Mouse (Mus musculus) midbrain, embryonic 13.5 days (tissue): Measurements from ENCODE around the gene 1500011B03Rik. TPM values are rescaled to one million over a fixed set of nuclear protein-coding genes. Genes with fewer than 3 reads are reported as not detected.

ENCODE experiments used
- ATAC-seq: fragments of 200-750 bp; cut with Nextera tagmentation; 2 replicates; pipeline ENCODE4 v1.8.0; 2017; ENCODE audit warnings: mild to moderate bottlenecking, moderate TSS enrichment, moderate library complexity
- H3K27ac ChIP-seq: fragments of 300-500 bp; sonication (generic); 2 replicates; pipeline ENCODE4 v1.5.1; 2015; ENCODE audit warnings: inconsistent platforms, mild to moderate bottlenecking, moderate library complexity
- H3K27me3 ChIP-seq: fragments of 300-500 bp; sonication (generic); 2 replicates; pipeline ENCODE4 v1.6.1; 2015; ENCODE audit warnings: mild to moderate bottlenecking, inconsistent platforms
- H3K36me3 ChIP-seq: fragments of 300-500 bp; sonication (generic); 2 replicates; pipeline ENCODE4 v1.6.1; 2015; ENCODE audit warnings: mild to moderate bottlenecking, inconsistent platforms
- H3K4me1 ChIP-seq: fragments of 300-500 bp; sonication (generic); replicated peaks from 2 replicates; pipeline ENCODE4 v1.6.1; 2015; ENCODE audit warnings: inconsistent platforms
- H3K4me2 ChIP-seq: fragments of 300-500 bp; sonication (generic); replicated peaks from 2 replicates; pipeline ENCODE4 v1.6.1; 2015; ENCODE audit warnings: moderate library complexity, mild to moderate bottlenecking, inconsistent platforms
- H3K4me3 ChIP-seq: fragments of 300-500 bp; sonication (generic); replicated peaks from 2 replicates; pipeline ENCODE4 v1.5.1; 2015; ENCODE audit warnings: mild to moderate bottlenecking, inconsistent platforms
- H3K9ac ChIP-seq: fragments of 300-500 bp; sonication (generic); replicated peaks from 2 replicates; pipeline ENCODE4 v1.6.1; 2015; ENCODE audit warnings: mild to moderate bottlenecking, inconsistent platforms
- H3K9me3 ChIP-seq: fragments of 300-500 bp; sonication (generic); 2 replicates; pipeline ENCODE4 v1.6.1; 2016; ENCODE audit warnings: mild to moderate bottlenecking, inconsistent platforms
- WGBS: fragments of 180-500 bp; shearing (Covaris S2); methylation state at CpG from one replicate; pipeline ENCODE4 v1.1.7; 2015; 5-methylcytosine and 5-hydroxymethylcytosine counted together
- polyA plus RNA-seq: library from polyadenylated mRNA; unstranded; fragments of >200 nt; fragmentation: Nextera tagmentation; extraction: Ambion mirVana; gene quantifications from 2 replicates; pipeline ENCODE4 v1.2.1, GENCODE M21; 2015

1500011B03Rik gene
- polyA plus RNA-seq, 1 experiment from 2014 or later: 225 TPM

DNA sequence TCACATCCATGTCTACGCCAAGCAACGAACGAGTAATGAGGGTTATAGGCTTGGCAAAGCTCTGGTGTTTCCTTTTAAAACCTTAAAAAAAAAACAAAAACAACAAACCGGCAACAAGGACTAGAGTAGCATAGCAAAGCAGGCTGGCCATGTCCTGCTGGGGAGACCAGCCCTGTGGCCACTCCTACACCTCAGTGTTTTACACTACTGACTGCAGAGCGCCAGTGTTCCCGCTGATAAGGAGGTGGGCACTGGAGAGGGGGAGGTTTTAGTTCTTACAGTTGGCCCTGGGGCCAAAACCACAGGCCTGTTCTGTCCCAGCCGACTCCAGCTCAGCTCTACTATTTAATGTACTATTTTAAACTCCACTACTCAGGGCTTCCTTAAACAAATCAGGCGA, 15.8 kb downstream of the 1500011B03Rik start:
- Histone ChIP-seq H3K4me3 (no peak overlapping the region), H3K36me3 (peaks cover 76% of the 10 kb centered on the region), H3K9me3 (no peaks in the 10 kb centered on the region), H3K27me3 (no peaks in the 10 kb centered on the region), H3K27ac (peak overlapping the region; percentile 54), H3K4me1 (peaks cover 38% of the 10 kb centered on the region), H3K4me2 (no peak overlapping the region), H3K9ac (no peak overlapping the region)
- no peak for ATAC-seq
- WGBS: 32% methylated on average over 8 of the region's 8 CpGs

DNA sequence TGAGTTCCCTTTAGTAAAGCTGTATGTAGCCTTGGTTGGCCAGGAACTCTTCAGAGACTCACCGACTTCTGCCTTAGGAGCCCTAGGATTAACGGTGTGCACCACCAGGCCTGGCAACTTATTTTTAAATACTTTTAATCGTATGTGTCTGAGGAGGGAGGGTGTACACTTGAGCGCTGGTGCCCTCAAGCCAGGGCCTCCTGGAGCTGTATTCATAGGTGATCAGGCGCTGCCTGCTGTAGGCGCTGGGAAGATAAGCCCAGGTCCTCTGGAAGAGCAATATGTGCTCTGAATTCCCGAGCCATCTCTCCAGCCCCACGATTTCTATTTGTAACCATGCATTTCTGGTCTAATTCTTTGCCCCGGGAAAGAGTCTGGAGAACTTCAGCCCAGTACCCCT, 16.2 kb downstream of the 1500011B03Rik start:
- H3K36me3 ChIP-seq: peaks cover 80% of the 10 kb centered on the region
- peak overlapping the region; percentile 54; the same call in 1 of the 2 replicates for H3K27ac ChIP-seq
- H3K9me3 ChIP-seq: no peaks in the 10 kb centered on the region
- 42% methylated on average over 9 of the region's 9 CpGs for WGBS
- H3K4me1 ChIP-seq: peaks cover 34% of the 10 kb centered on the region
- no peak overlapping the region for H3K4me2 ChIP-seq
- ATAC-seq: peak; percentile 25; the same call in 1 of the 2 replicates
- no peaks in the 10 kb centered on the region for H3K27me3 ChIP-seq
- no peak overlapping the region for H3K9ac ChIP-seq
- no peak overlapping the region for H3K4me3 ChIP-seq

- Histone ChIP-seq H3K9ac (no peak overlapping the region), H3K36me3 (peaks cover 84% of the 10 kb centered on the region), H3K4me2 (no peak overlapping the region), H3K4me3 (no peak overlapping the region), H3K27me3 (no peaks in the 10 kb centered on the region), H3K9me3 (no peaks in the 10 kb centered on the region), H3K4me1 (peaks cover 30% of the 10 kb centered on the region), H3K27ac (no peak overlapping the region)
- ATAC-seq: no peak
- WGBS: 89% methylated on average over 8 of the region's 8 CpGs
These were observed 16.6 kb downstream of the 1500011B03Rik start for GRCm38 (mm10) chr5:114806636-114807035.

DNA sequence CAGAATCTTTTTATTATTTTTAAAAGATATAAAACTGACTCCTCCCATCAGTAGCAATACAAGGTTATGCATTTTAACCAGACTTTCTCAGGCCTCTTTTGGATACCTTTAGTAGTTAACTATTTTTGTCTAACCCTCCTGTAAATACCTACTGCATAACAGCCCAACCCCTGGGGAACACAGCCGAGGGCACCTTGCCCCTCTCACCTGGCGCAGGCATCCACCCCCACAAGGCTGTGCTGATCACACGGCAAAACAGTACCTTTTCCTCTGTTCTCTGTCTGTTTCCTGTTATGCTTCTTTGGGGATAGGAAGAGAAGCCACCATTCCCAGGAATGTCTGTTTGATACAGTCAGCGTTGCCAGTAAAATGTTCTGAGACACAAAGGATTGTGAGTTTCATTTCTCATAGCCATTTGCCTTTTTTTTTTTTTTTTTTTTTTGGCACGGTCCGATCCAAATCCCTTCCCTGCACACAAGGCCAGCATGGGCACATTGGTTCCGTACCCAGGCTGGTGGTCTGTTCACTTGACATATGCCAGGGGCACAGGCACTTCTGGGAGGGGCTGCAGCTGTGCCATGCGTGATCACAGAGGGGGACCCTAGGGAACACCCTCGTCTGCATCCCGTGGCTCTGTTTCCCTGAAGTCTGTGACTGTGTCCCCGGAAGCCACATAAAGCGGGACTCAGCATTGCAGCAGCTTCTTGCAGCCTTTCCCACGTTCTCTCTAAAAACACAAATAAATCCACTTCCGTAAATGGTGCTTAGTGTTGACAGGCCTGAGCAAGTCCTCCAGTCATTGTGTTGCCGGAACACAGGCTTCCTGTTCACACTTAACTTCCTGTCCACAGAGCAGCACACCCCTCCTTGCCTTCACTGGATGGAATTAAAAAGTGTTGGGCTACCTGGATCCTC, 17.6 kb downstream of the 1500011B03Rik start:
- no peak overlapping the region for H3K27ac ChIP-seq
- H3K9me3 ChIP-seq: no peaks in the 10 kb centered on the region
- no peak overlapping the region for H3K4me2 ChIP-seq
- H3K9ac ChIP-seq: no peak overlapping the region
- WGBS: 75% methylated on average over 15 of the region's 15 CpGs
- H3K4me3 ChIP-seq: no peak overlapping the region
- ATAC-seq: no peak
- peaks cover 22% of the 10 kb centered on the region for H3K4me1 ChIP-seq
- peaks cover 93% of the 10 kb centered on the region for H3K36me3 ChIP-seq
- no peaks in the 10 kb centered on the region for H3K27me3 ChIP-seq

- WGBS: 19% methylated on average over 3 of the region's 3 CpGs
- H3K36me3 ChIP-seq: peaks cover 95% of the 10 kb centered on the region
- peak overlapping the region; percentile 17 for H3K27ac ChIP-seq
These were observed 18.3 kb downstream of the 1500011B03Rik start for GRCm38 (mm10) chr5:114804958-114805357.

DNA sequence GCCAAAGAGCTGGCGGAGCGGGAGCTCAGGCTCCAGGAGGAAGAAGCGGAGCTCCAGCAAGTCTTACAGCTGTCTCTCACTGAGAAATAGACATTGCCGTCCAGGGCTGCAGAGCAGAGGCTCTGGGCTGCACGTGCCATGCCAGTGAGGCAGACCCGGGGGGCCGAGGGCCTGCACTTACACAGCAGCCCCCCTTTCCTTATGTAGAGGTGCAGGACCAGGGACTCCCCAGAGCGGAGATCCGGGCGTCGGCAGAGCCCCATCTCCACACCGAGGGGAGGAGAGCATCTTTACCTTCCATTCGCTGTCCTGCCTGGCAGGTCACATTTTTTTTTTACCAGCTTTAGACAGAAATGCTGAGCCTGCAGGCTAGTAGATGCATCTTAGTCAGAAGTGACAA, 18.9 kb downstream of the 1500011B03Rik start:
- Histone ChIP-seq H3K4me3 (no peak overlapping the region), H3K4me2 (no peak overlapping the region), H3K9me3 (no peaks in the 10 kb centered on the region), H3K9ac (no peak overlapping the region), H3K4me1 (peaks cover 17% of the 10 kb centered on the region), H3K27ac (peak overlapping the region; percentile 17; the same call in 1 of the 2 replicates), H3K27me3 (no peaks in the 10 kb centered on the region), H3K36me3 (peaks cover 96% of the 10 kb centered on the region)
- WGBS: 84% methylated on average over 13 of the region's 13 CpGs
- ATAC-seq: no peak

More at GRCm38 (mm10) chr5:114804958-114805357, 18.3 kb downstream of the 1500011B03Rik start:
- Histone ChIP-seq H3K4me1 (peaks cover 21% of the 10 kb centered on the region), H3K4me3 (no peak overlapping the region), H3K4me2 (no peak overlapping the region), H3K9ac (no peak overlapping the region), H3K27me3 (no peaks in the 10 kb centered on the region), H3K9me3 (no peaks in the 10 kb centered on the region)
- ATAC-seq: no peak

GRCm38 (mm10) chr5:114803231-114803630, 20.0 kb downstream of the 1500011B03Rik start:
- no peak overlapping the region for H3K27ac ChIP-seq
- H3K4me3 ChIP-seq: no peak overlapping the region
- ATAC-seq: no peak
- H3K27me3 ChIP-seq: no peaks in the 10 kb centered on the region
- WGBS: 90% methylated on average over 13 of the region's 13 CpGs
- H3K9me3 ChIP-seq: no peaks in the 10 kb centered on the region
- H3K9ac ChIP-seq: no peak overlapping the region
- H3K36me3 ChIP-seq: peaks cover 97% of the 10 kb centered on the region
- peaks cover 17% of the 10 kb centered on the region for H3K4me1 ChIP-seq
- H3K4me2 ChIP-seq: no peak overlapping the region

DNA sequence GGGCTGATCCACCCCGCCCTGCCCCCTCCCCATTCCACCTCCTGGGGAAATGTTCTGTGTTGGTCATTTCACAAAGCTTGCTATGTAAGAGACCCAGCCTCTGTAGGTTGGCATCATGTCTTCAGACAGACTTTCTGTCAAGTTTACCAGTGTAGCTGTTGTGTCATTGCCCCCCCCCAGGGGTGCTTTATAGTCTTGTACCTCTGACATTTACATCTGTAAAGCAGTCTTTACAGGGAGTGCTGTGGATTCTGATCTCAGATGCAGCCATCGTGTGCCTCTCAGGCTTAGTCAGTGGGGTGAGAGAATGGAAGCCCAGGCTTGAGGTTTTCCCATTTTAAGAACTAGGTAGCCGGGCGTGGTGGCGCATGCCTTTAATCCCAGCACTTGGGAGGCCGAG, 21.4 kb downstream of the 1500011B03Rik start:
- Histone ChIP-seq H3K4me1 (peaks cover 18% of the 10 kb centered on the region), H3K4me2 (no peak overlapping the region), H3K9me3 (no peaks in the 10 kb centered on the region), H3K36me3 (peaks cover 93% of the 10 kb centered on the region), H3K27ac (no peak overlapping the region), H3K4me3 (no peak overlapping the region), H3K9ac (no peak overlapping the region), H3K27me3 (no peaks in the 10 kb centered on the region)
- 83% methylated on average over 6 of the region's 6 CpGs for WGBS
- no peak for ATAC-seq

DNA sequence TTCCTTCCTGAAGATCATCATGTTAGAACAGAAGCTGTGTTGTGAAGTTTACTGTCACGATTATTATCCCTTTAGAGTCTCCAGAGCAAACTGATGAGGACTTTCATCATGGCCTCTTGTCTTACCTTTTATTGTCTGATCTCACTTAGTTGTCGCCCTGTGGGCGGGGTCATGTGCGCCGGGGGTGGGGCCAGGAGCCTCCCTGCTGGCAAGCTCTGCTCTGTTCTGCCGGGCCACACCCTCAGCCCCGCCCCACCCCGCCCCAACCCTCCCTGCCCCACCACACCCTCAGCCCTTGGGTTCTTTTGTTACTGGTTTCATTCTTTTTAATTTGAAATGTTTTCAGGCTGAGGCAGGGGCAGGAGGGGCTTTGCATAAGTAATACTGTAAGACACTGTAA, 22.2 kb downstream of the 1500011B03Rik start:
- ATAC-seq: no peak
- Histone ChIP-seq H3K9ac (no peak overlapping the region), H3K4me2 (no peak overlapping the region), H3K27me3 (no peaks in the 10 kb centered on the region), H3K4me1 (peaks cover 26% of the 10 kb centered on the region), H3K36me3 (peaks cover 85% of the 10 kb centered on the region), H3K27ac (no peak overlapping the region), H3K9me3 (no peaks in the 10 kb centered on the region), H3K4me3 (no peak overlapping the region)
- 14% methylated on average over 8 of the region's 8 CpGs for WGBS

GRCm38 (mm10) chr5:114799848-114800247, 23.4 kb downstream of the 1500011B03Rik start:
- H3K9me3 ChIP-seq: no peaks in the 10 kb centered on the region
- H3K27me3 ChIP-seq: no peaks in the 10 kb centered on the region
- no peak overlapping the region for H3K4me3 ChIP-seq
- ATAC-seq: no peak
- H3K36me3 ChIP-seq: peaks cover 75% of the 10 kb centered on the region
- no peak overlapping the region for H3K9ac ChIP-seq
- 90% methylated on average over 11 of the region's 11 CpGs for WGBS
- peaks cover 31% of the 10 kb centered on the region for H3K4me1 ChIP-seq
- no peak overlapping the region for H3K4me2 ChIP-seq
- H3K27ac ChIP-seq: no peak overlapping the region

DNA sequence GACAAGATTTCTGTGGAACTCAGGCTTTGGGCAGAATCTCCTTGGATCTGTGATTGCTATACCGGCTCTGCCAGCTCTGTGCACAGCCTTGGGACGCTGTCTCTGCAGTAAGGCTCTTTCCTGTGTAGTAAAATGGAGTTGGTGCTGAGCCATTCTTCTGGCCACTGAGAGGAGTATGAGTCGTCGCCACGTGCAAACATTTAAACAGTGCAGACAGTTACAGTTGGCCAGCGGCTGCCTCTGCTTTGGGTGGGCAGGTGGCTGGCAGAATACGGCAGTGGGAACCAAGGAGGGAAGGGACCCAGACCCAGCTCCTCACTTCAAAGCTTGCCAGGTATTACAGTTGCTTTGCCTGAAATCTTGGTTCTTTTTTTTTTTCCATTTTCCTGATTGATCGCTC, 26.0 kb downstream of the 1500011B03Rik start:
- Histone ChIP-seq H3K4me2 (no peak overlapping the region), H3K4me3 (no peak overlapping the region), H3K9ac (0 out of 2 replicates have a peak overlapping the region, but pooled peaks have one; percentile 2), H3K27ac (no peak overlapping the region), H3K4me1 (peaks cover 35% of the 10 kb centered on the region), H3K27me3 (no peaks in the 10 kb centered on the region), H3K9me3 (no peaks in the 10 kb centered on the region), H3K36me3 (peaks cover 69% of the 10 kb centered on the region)
- WGBS: 92% methylated on average over 8 of the region's 8 CpGs
- ATAC-seq: no peak

DNA sequence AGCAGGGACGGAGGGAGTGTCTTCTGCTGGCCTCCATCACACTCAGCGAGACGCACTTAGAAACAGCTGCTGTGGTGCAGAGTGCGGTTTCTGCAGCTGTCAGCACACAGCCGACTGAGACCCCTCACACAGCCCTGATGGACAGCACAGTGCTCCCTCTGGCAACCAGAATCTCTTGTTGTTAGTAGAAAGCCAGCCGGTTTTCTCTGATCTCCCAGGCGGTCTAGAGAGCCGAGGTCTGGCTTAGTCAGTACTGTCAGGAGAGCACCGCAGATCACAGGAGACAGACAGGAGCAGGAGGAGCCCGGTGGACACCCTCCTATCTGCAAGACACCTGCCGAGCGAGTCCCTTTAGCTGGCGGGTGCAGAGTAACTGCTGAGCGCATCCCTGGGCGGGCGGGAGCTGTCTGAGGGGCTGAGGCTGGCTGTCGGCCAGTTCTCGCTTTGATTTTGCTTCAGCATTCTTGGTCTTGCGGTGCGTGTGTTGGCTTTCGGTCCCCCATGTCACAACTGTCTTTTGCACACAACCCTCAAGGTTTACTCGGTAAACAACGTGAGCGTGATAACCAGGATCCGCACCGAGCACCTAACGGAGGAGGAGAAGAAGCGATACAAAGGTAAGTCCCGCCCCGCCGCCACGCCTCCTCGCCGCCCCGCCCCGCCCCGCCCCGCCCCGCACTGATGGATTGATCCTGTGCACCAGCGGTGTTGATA, 26.8 kb downstream of the 1500011B03Rik start:
- Histone ChIP-seq H3K27me3 (no peaks in the 10 kb centered on the region), H3K9ac (peak overlapping the region; percentile 60), H3K36me3 (peaks cover 69% of the 10 kb centered on the region), H3K4me1 (peaks cover 35% of the 10 kb centered on the region), H3K27ac (peak overlapping the region; percentile 80), H3K4me3 (peak overlapping the region; percentile 38), H3K4me2 (peak overlapping the region; percentile 67), H3K9me3 (no peaks in the 10 kb centered on the region)
- 5% methylated on average over 40 of the region's 40 CpGs for WGBS
- peak; percentile 83 for ATAC-seq
